Mouse (Mus musculus) kidney, adult 2 months (tissue): ENCODE data around the gene Pdcd5.

Experiments used
- CTCF ChIP-seq: fragments of 200-500 bp; conservative IDR thresholded peaks from 2 replicates; pipeline ENCODE4 v1.5.1; 2011; ENCODE audit warnings: low read depth, mild to moderate bottlenecking, control low read depth, low read length, moderate library complexity, mixed read lengths; ENCODE audit not compliant: insufficient read depth, insufficient read length
- POLR2A ChIP-seq: fragments of 200-500 bp; IDR thresholded peaks from one replicate; pipeline ENCODE4 v1.6.1; 2011; ENCODE audit warnings: low read depth, low read length, control low read depth

- TF ChIP-seq CTCF (no peak), POLR2A (no peak)
Observed at GRCm38 (mm10) chr7:35600031-35600430, 47.3 kb downstream of the Pdcd5 start.
